Mouse (Mus musculus): ENCODE measurements at regions not wholly inside any gene's neighbourhood (a gene's known extent, or its start where the extent isn't known, plus 50 kb on each side); places are given as distances from the start of the nearest gene placed in this dataset.
A peak's percentile ranks its signal among the peaks of the same experiment; 100 is the strongest.

DNA sequence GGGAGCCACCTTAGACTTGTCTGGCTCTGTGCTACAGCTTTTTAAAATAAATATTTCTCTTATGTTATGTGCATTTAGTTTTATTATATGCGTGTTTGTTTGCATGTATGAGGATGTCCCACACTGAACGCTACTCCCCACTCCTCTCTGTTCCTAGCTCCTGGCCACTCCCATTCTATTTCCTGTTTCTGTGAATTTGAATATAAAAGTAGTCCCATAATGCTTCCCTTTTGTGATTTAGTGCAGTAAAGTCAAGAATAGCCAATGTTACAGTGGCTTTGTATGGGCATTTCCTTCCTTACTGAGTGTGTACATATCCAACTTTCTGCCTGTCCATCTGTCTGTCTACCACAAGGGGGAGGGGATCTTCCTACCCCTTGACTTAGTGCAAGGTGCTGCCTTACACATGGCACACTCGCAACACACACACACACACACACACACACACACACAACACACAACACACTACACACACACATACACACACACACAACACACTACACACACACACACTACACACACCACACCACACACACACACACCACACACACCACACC lies 61.2 kb upstream of the Shb start:
- no peaks in the 10 kb centered on the region for H3K27me3 ChIP-seq (ENCODE audit: control insufficient read depth, insufficient read depth, low read length, poor library complexity, severe bottlenecking)
- no peak for DNase-seq (ENCODE audit: low read depth, low spot score)
- H3K36me3 ChIP-seq (ENCODE audit: control insufficient read depth, insufficient read depth, low read length, poor library complexity, severe bottlenecking) = no peaks in the 10 kb centered on the region

DNA sequence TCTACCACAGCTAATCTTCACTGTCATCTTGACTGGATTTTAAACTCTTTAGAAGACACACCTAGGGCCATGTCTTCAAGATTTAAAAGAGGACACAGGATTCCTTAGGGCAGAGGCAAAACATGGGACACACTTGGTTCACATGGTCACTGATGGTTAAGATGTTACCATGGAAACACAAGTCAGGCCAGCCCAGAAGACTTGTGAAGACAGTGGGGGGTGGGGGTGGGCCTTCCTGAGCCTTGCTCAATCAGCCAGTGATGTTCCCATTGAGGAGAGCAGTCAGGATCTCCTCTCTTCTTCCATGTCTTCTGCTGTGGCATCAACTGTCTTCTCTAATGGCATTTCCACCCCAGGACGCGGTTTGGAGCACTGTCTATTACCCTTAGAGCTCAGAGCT lies 60.5 kb upstream of the Shb start:
- Histone ChIP-seq H3K27me3 (ENCODE audit: control insufficient read depth, insufficient read depth, low read length, poor library complexity, severe bottlenecking) (no peaks in the 10 kb centered on the region), H3K36me3 (ENCODE audit: control insufficient read depth, insufficient read depth, low read length, poor library complexity, severe bottlenecking) (no peaks in the 10 kb centered on the region)
- no peak for DNase-seq (ENCODE audit: low read depth, low spot score)

DNA sequence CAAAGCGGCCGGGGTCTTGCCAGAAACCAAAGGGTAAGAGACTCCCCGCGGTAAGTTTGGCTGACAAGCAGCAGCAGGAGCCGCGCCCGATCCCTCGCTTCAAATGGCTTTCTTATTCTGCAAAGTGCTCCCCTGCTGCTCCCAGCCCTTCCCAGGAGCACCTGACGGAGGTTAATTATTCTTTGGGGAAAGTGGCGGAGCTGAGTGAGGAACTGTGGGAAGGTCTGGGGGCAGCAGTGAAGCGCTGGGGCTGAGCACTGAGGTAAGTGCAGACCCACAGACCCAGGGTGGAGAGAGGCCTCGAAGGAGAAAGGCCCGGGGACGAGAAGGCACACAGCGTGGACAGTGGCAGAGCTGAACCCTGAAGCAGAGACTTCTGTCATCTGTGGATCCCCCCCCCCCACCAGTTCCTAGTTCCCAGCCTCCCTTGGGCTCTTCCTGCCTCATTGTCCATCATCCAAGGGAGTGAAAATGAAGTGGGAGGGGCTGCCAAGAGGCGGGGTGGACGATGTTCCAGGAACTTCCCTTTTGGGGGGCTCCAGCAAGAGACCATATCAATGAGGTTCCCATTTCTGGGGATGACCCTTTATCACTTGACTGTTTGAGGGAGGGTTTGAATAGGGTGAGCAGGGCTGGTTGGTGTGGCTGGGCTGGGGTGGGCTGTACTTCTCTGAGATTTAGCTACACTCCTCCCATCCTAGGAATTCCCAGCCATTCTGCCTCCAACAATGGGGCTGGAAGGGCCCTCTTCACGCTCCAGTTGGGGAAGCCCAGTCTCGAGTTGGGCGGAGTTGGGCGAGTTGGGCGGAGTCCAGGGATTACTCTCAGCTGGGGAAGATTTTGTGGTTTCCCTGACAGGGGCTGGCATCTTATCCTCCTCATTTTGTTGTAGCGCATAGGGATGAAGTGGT lies 59.4 kb upstream of the Shb start:
- DNase-seq (ENCODE audit: low read depth, low spot score) = no peak
- Histone ChIP-seq H3K36me3 (ENCODE audit: control insufficient read depth, insufficient read depth, low read length, poor library complexity, severe bottlenecking) (no peaks in the 10 kb centered on the region), H3K27me3 (ENCODE audit: control insufficient read depth, insufficient read depth, low read length, poor library complexity, severe bottlenecking) (no peaks in the 10 kb centered on the region)

DNA sequence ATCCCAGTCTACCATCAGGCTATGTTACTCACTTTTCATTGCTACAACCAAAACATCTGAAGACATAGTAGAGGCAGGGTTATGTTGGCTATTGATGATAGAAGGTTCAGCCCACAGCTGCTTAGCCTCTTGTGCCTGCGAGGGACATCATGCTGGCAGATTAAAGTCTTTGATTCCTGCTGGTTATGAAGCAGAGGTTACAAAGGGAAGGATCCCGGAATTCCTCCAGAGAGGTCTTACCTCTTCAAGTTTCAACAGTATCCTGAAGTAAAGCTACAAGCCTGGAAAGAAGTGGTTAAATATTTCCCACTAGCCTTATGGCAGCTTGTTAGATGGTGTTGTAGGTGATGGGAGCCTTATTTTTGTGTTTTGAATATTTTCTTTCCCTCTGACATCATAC lies 58.6 kb upstream of the Shb start:
- H3K36me3 ChIP-seq (ENCODE audit: control insufficient read depth, insufficient read depth, low read length, poor library complexity, severe bottlenecking) = no peaks in the 10 kb centered on the region
- H3K27me3 ChIP-seq (ENCODE audit: control insufficient read depth, insufficient read depth, low read length, poor library complexity, severe bottlenecking) = no peaks in the 10 kb centered on the region
- DNase-seq (ENCODE audit: low read depth, low spot score) = no peak

DNA sequence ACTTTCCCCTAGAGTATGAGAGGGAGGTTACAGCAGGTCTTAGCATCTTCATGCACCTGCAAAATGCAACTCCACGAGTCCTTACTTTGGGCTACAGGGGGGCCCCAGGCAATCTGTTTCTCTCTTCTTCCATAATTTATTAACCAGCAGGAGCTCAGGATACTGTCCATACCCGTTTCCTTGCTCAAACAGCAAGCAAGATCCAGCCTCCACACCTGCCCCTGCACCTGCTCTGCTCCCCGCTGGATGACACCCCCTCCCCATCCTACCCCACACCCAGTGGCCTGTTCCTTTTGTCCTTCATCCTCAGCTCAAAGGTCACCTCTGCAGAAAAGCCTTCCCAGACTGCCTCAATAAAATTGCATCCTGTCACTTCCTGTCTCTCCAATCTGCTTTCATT lies 56.1 kb upstream of the Shb start:
- DNase-seq (ENCODE audit: low read depth, low spot score) = no peak
- Histone ChIP-seq H3K27me3 (ENCODE audit: control insufficient read depth, insufficient read depth, low read length, poor library complexity, severe bottlenecking) (no peaks in the 10 kb centered on the region), H3K36me3 (ENCODE audit: control insufficient read depth, insufficient read depth, low read length, poor library complexity, severe bottlenecking) (no peaks in the 10 kb centered on the region)

DNA sequence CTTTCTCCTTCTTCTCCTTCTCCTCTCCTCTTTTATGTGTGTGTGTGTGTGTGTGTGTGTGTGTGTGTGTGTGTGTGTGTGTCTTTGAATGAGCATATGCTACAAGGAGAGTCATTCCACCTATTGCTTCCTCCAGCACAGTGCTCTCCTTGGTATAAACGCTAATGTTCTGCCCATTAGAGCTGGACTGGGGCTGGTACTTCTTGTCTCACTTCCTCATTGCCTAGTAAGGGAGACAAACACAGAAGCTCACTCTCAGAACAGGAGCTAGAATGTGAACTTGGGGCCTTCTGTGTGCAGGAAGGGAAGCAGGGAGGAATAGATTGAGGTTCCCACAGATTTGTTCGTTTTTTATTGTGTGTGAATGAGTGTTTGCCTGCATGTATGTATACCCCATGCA lies 54.9 kb upstream of the Shb start:
- DNase-seq (ENCODE audit: low read depth, low spot score) = peak; percentile 19
- Histone ChIP-seq H3K36me3 (ENCODE audit: control insufficient read depth, insufficient read depth, low read length, poor library complexity, severe bottlenecking) (no peaks in the 10 kb centered on the region), H3K27me3 (ENCODE audit: control insufficient read depth, insufficient read depth, low read length, poor library complexity, severe bottlenecking) (no peaks in the 10 kb centered on the region)

DNA sequence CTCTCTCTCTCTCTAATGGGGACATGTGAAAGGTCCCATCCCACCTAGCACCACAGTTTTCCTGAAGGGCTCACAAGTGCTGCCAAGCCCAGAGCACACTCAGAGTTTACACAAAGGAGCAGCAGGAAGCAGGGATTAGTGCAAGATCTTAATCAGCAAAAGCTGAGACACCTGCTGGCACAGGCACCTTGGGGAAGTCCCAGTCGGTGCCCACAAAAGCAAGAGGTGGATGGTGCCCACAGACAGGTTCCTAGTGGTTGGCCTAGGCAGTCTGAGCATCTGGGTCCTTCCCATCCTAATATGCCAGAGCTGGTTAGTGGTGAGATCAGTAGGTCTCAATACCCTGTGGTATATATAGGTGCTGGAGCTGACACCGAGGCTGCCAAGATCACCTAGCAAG lies 54.0 kb upstream of the Shb start:
- no peak for DNase-seq (ENCODE audit: low read depth, low spot score)
- Histone ChIP-seq H3K36me3 (ENCODE audit: control insufficient read depth, insufficient read depth, low read length, poor library complexity, severe bottlenecking) (no peaks in the 10 kb centered on the region), H3K27me3 (ENCODE audit: control insufficient read depth, insufficient read depth, low read length, poor library complexity, severe bottlenecking) (no peaks in the 10 kb centered on the region)

DNA sequence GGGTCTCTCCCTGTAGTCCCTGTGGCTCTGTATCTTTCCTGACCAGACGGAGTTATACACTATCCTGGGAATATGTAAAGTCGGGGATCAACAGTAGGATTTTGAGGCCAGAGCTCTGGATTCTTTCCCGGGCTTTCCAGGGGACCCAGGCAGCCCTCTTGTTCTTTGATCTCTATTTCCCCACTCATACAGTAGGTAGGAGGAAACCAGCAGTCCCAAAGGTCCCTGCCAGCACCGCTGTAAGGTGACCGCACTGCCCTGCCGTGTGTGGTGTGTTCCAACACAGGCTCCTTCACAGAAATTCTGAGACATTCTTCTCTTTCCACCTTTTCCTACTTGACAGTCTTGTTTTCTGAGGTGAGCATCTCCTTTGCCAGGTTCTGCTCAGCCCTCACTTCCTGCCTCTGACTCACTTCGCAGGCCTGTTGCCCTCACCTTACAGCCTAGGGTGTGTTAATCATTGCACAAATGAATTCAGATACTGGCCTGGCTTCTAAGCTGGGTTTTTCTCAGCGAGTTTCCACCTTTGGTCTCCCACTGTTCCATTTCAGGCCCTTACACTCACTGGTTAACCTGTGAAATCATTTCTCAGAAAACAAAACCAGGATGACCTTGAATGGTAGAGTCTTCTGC lies 53.0 kb upstream of the Shb start:
- Histone ChIP-seq H3K27me3 (ENCODE audit: control insufficient read depth, insufficient read depth, low read length, poor library complexity, severe bottlenecking) (no peaks in the 10 kb centered on the region), H3K36me3 (ENCODE audit: control insufficient read depth, insufficient read depth, low read length, poor library complexity, severe bottlenecking) (no peaks in the 10 kb centered on the region)
- no peak for DNase-seq (ENCODE audit: low read depth, low spot score)

DNA sequence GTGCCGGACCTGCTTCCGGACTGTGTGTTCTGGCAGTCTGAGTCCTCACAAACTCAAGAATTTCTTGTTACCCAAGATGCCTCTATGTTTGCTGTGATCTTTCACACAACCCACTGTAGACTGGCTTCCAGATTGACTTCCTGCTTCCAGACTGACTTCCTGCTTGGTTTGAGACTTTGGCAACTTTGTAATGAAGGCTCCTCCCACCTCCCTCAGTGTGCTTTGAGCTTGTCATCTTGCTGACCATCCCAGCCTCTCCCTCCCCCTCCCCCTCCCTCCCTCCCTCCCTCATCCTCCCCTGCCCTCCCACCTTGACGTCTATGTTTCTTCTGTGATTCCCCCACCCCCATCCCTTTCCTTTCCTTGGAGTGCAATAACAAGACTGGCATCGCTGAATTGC lies 51.7 kb upstream of the Shb start:
- H3K27me3 ChIP-seq (ENCODE audit: control insufficient read depth, insufficient read depth, low read length, poor library complexity, severe bottlenecking) = no peaks in the 10 kb centered on the region
- DNase-seq (ENCODE audit: low read depth, low spot score) = no peak
- H3K36me3 ChIP-seq (ENCODE audit: control insufficient read depth, insufficient read depth, low read length, poor library complexity, severe bottlenecking) = no peaks in the 10 kb centered on the region

DNA sequence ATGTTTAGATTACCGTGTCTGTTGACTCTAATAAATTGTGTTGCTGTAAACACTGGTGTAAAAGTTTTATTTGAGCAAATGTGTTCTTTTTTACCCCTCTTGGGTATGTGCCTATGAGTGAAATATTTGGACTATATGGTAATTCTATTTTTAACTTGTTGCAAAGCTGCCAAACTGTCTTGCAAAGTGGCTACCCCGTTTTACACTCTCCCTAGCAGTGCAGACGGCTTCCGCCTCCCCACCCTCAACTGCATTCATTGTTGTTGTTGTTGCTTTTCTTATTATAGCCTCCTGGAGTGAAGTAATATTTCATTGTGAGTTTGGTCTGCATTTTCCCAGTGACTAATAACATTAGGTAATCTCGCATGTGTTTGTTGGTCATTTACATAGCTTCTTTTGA lies 50.2 kb upstream of the Shb start:
- no peaks in the 10 kb centered on the region for H3K36me3 ChIP-seq (ENCODE audit: control insufficient read depth, insufficient read depth, low read length, poor library complexity, severe bottlenecking)
- H3K27me3 ChIP-seq (ENCODE audit: control insufficient read depth, insufficient read depth, low read length, poor library complexity, severe bottlenecking) = no peaks in the 10 kb centered on the region
- no peak for DNase-seq (ENCODE audit: low read depth, low spot score)
